Mouse (Mus musculus): ENCODE data around the gene Ucp3. TPM values are rescaled to one million over a fixed set of nuclear protein-coding genes. Genes with fewer than 3 reads are reported as not detected.

The Ucp3 gene
- polyA plus RNA-seq, 1 experiment from 2014 or later = 0.08 TPM

DNA sequence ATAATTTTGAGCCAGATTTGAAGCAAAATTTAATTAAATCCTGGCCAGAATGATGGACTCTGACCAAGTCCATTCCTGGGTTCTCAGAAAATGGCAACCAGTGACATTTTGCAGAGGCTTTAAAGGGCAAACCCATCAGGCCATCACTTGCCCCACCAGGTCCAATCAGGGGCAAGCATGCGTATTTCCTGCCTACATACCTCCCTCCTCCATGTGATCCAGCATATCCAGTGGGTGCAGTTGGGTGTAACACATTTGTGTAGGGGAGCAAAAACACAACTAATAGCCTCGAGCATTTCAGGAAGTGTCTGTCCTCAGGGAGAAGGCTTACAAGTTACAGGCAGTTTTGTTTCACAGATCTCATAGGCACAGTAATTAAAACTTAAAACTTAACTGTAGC is 14.5 kb downstream of the Ucp3 start:
- no peak overlapping the region for H3K4me3 ChIP-seq (ENCODE audit: control insufficient read depth in 1 of 2, insufficient read depth in 1 of 2, low read depth in 1 of 2, low read length in 2 of 2)
- H3K4me2 ChIP-seq (ENCODE audit: low read length) = no peak overlapping the region
- no peaks in the 10 kb centered on the region for H3K27me3 ChIP-seq (ENCODE audit: control insufficient read depth, insufficient read depth, low read length)
- WGBS = 70% methylated on average over 2 of the region's 2 CpGs
- no peak overlapping the region for H3K27ac ChIP-seq (replicated peaks in 1 of 2; ENCODE audit: control insufficient read depth in 1 of 2, insufficient read depth in 1 of 2, low read depth in 2 of 2, low read length in 2 of 2)
- peaks cover 5 to 7% of the 10 kb centered on the region in 2 experiments; a peak in 3 of 4 replicates for H3K4me1 ChIP-seq (ENCODE audit: control insufficient read depth in 2 of 2, insufficient read depth in 2 of 2, low read length in 2 of 2)
- H3K9ac ChIP-seq (ENCODE audit: low read length) = no peak overlapping the region
- H3K36me3 ChIP-seq (ENCODE audit: control insufficient read depth, insufficient read depth, low read length) = no peaks in the 10 kb centered on the region
- no peaks in the 10 kb centered on the region for H3K9me3 ChIP-seq (ENCODE audit: control insufficient read depth, low read length)
- no peak for ATAC-seq (ENCODE audit: insufficient number of reproducible peaks, insufficient read depth, low FRiP score, low read depth)

DNA sequence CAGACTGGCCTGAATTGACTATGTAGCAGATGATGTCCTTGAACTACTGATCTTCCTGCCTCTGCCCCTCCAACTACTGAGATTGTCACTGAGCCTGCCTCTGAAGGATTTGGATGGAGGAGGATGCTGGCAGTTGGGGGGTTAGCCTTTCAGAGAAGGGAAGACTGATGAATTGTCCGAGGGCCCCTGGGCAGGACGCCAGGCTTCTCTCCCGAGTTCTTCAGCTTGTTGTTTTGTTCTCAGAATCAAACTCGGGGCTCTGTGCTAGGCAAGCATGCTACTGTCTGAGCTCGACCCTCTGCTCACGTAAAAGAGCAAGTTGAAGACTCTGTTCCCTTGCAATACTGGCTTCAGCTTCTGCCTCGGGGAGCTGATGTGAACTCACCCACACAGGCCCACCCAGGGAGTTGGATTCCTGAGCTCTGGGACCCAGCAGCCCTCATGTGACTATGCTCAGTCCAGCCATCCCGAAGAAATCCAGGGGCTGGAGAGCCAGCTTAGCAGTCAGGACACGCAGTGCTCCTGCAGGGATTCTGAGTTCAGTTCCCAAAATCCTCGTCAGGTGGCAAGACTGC is 15.8 kb downstream of the Ucp3 start:
- 28% methylated on average over 10 of the region's 10 CpGs for WGBS
- no peak overlapping the region for H3K27ac ChIP-seq (replicated peaks in 1 of 2; ENCODE audit: control insufficient read depth in 1 of 2, insufficient read depth in 1 of 2, low read depth in 2 of 2, low read length in 2 of 2)
- ATAC-seq (ENCODE audit: insufficient number of reproducible peaks, insufficient read depth, low FRiP score, low read depth) = no peak
- no peaks in the 10 kb centered on the region for H3K9me3 ChIP-seq (ENCODE audit: control insufficient read depth, low read length)
- no peaks in the 10 kb centered on the region for H3K27me3 ChIP-seq (ENCODE audit: control insufficient read depth, insufficient read depth, low read length)
- no peak overlapping the region for H3K4me3 ChIP-seq (ENCODE audit: control insufficient read depth in 1 of 2, insufficient read depth in 1 of 2, low read depth in 1 of 2, low read length in 2 of 2)
- H3K9ac ChIP-seq (ENCODE audit: low read length) = peak overlapping the region; percentile 35; the same call in 1 of the 2 replicates
- peaks cover 11 to 20% of the 10 kb centered on the region in 2 experiments; a peak in 3 of 4 replicates for H3K4me1 ChIP-seq (ENCODE audit: control insufficient read depth in 2 of 2, insufficient read depth in 2 of 2, low read length in 2 of 2)
- H3K36me3 ChIP-seq (ENCODE audit: control insufficient read depth, insufficient read depth, low read length) = no peaks in the 10 kb centered on the region
- H3K4me2 ChIP-seq (ENCODE audit: low read length) = no peak overlapping the region

- no peaks in the 10 kb centered on the region for H3K9me3 ChIP-seq (ENCODE audit: control insufficient read depth, low read length)
- H3K27ac ChIP-seq (replicated peaks in 1 of 2; ENCODE audit: control insufficient read depth in 1 of 2, insufficient read depth in 1 of 2, low read depth in 2 of 2, low read length in 2 of 2) = peak overlapping the region in 1 of 2 experiments; percentile 87; a peak in 1 of 4 replicates
Observed at GRCm38 (mm10) chr7:100492391-100493116, 19.8 kb downstream of the Ucp3 start.

DNA sequence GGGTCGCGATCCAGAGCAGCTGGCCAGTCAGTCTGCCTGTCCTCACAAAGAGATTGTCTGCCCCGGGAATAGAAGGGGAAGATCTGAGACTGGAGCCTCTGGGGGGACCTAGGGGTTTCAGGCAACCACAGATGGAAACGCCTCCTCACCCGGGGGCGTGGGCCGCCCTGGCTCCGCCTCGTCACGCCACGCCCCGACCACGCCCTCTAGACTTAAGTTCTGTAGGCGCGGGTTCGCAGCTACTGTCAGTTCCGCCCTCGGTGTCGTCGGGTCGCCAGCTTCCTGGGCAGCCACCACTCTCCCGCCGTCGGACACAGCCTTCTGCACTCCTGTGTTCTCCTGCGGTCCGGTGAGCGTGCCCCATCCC is 20.3 kb downstream of the Ucp3 start, which contains the start of gene Ucp2:
TSS of gene Ucp2 (plus strand) at position 221 of the 367 bp plus-strand sequence.
- Histone ChIP-seq H3K27me3 (ENCODE audit: control insufficient read depth, insufficient read depth, low read length) (no peaks in the 10 kb centered on the region), H3K4me1 (ENCODE audit: control insufficient read depth in 2 of 2, insufficient read depth in 2 of 2, low read length in 2 of 2) (peaks cover 35 to 49% of the 10 kb centered on the region in 2 experiments), H3K9ac (ENCODE audit: low read length) (peak within 1 kb of the TSS; percentile 74), H3K27ac (replicated peaks in 1 of 2; ENCODE audit: control insufficient read depth in 1 of 2, insufficient read depth in 1 of 2, low read depth in 2 of 2, low read length in 2 of 2) (peak within 1 kb of the TSS; percentile 78 to 87), H3K4me3 (ENCODE audit: control insufficient read depth in 1 of 2, insufficient read depth in 1 of 2, low read depth in 1 of 2, low read length in 2 of 2) (peak within 1 kb of the TSS; percentile 52 to 63), H3K9me3 (ENCODE audit: control insufficient read depth, low read length) (no peaks in the 10 kb centered on the region), H3K36me3 (ENCODE audit: control insufficient read depth, insufficient read depth, low read length) (peaks cover 22% of the 10 kb centered on the region), H3K4me2 (ENCODE audit: low read length) (peak within 1 kb of the TSS; percentile 97)
- ATAC-seq (ENCODE audit: insufficient number of reproducible peaks, insufficient read depth, low FRiP score, low read depth) = peak; percentile 72
- 0% methylated on average over 27 of the region's 27 CpGs for WGBS

More at GRCm38 (mm10) chr7:100492391-100493116, 19.8 kb downstream of the Ucp3 start:
- peak overlapping the region; percentile 52 to 63 for H3K4me3 ChIP-seq (ENCODE audit: control insufficient read depth in 1 of 2, insufficient read depth in 1 of 2, low read depth in 1 of 2, low read length in 2 of 2)
- peak overlapping the region; percentile 74 for H3K9ac ChIP-seq (ENCODE audit: low read length)
- H3K4me2 ChIP-seq (ENCODE audit: low read length) = peak overlapping the region; percentile 97
- 3% methylated on average over 36 of the region's 36 CpGs for WGBS
- peaks cover 35 to 49% of the 10 kb centered on the region in 2 experiments for H3K4me1 ChIP-seq (ENCODE audit: control insufficient read depth in 2 of 2, insufficient read depth in 2 of 2, low read length in 2 of 2)
- H3K36me3 ChIP-seq (ENCODE audit: control insufficient read depth, insufficient read depth, low read length) = peaks cover 16% of the 10 kb centered on the region
- ATAC-seq (ENCODE audit: insufficient number of reproducible peaks, insufficient read depth, low FRiP score, low read depth) = peak; percentile 31
- no peaks in the 10 kb centered on the region for H3K27me3 ChIP-seq (ENCODE audit: control insufficient read depth, insufficient read depth, low read length)

GRCm38 (mm10) chr7:100493484-100494414 is 21.0 kb downstream of the Ucp3 start:
- Histone ChIP-seq H3K9me3 (ENCODE audit: control insufficient read depth, low read length) (no peaks in the 10 kb centered on the region), H3K27me3 (ENCODE audit: control insufficient read depth, insufficient read depth, low read length) (no peaks in the 10 kb centered on the region), H3K4me1 (ENCODE audit: control insufficient read depth in 2 of 2, insufficient read depth in 2 of 2, low read length in 2 of 2) (peaks cover 31 to 45% of the 10 kb centered on the region in 2 experiments), H3K4me3 (ENCODE audit: control insufficient read depth in 1 of 2, insufficient read depth in 1 of 2, low read depth in 1 of 2, low read length in 2 of 2) (peak overlapping the region; percentile 52 to 63), H3K9ac (ENCODE audit: low read length) (peak overlapping the region; percentile 74), H3K27ac (replicated peaks in 1 of 2; ENCODE audit: control insufficient read depth in 1 of 2, insufficient read depth in 1 of 2, low read depth in 2 of 2, low read length in 2 of 2) (peak overlapping the region; percentile 78 to 87), H3K4me2 (ENCODE audit: low read length) (peak overlapping the region; percentile 97), H3K36me3 (ENCODE audit: control insufficient read depth, insufficient read depth, low read length) (peaks cover 28% of the 10 kb centered on the region)
- WGBS = 23% methylated on average over 19 of the region's 19 CpGs
- ATAC-seq (ENCODE audit: insufficient number of reproducible peaks, insufficient read depth, low FRiP score, low read depth) = peak; percentile 23

GRCm38 (mm10) chr7:100494415-100494831 is 21.6 kb downstream of the Ucp3 start:
- H3K36me3 ChIP-seq (ENCODE audit: control insufficient read depth, insufficient read depth, low read length) = peaks cover 35% of the 10 kb centered on the region
- peak overlapping the region; percentile 74; the same call in 1 of the 2 replicates for H3K9ac ChIP-seq (ENCODE audit: low read length)
- 93% methylated on average over 7 of the region's 7 CpGs for WGBS
- H3K9me3 ChIP-seq (ENCODE audit: control insufficient read depth, low read length) = no peaks in the 10 kb centered on the region
- H3K4me2 ChIP-seq (ENCODE audit: low read length) = peak overlapping the region; percentile 97
- peak overlapping the region; percentile 78 to 87; a peak in 3 of 4 replicates for H3K27ac ChIP-seq (replicated peaks in 1 of 2; ENCODE audit: control insufficient read depth in 1 of 2, insufficient read depth in 1 of 2, low read depth in 2 of 2, low read length in 2 of 2)
- peak overlapping the region; percentile 52 to 63 for H3K4me3 ChIP-seq (ENCODE audit: control insufficient read depth in 1 of 2, insufficient read depth in 1 of 2, low read depth in 1 of 2, low read length in 2 of 2)
- H3K4me1 ChIP-seq (ENCODE audit: control insufficient read depth in 2 of 2, insufficient read depth in 2 of 2, low read length in 2 of 2) = peaks cover 30 to 43% of the 10 kb centered on the region in 2 experiments
- no peak for ATAC-seq (ENCODE audit: insufficient number of reproducible peaks, insufficient read depth, low FRiP score, low read depth)
- H3K27me3 ChIP-seq (ENCODE audit: control insufficient read depth, insufficient read depth, low read length) = no peaks in the 10 kb centered on the region

DNA sequence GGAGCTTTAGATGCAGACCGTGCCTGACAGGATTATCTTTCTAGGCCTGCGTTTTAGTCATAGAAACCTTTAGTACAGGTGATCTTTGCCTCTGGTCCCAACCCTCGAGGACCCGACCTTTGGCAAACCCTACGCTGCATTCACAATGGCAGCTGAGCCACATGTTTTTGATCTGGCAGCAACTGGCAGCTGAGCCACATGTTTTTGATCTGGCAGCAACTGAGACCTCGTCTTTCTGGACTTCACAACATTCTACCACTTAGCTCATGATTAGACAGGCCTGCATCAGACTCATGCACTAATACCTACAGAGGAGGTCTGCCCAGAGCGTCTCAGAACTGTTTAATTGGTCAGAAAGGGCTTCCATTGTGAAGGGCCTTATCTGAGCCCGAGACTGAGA is 22.3 kb downstream of the Ucp3 start:
- Histone ChIP-seq H3K4me1 (ENCODE audit: control insufficient read depth in 2 of 2, insufficient read depth in 2 of 2, low read length in 2 of 2) (peaks cover 30 to 43% of the 10 kb centered on the region in 2 experiments), H3K9me3 (ENCODE audit: control insufficient read depth, low read length) (no peaks in the 10 kb centered on the region)
- ATAC-seq (ENCODE audit: insufficient number of reproducible peaks, insufficient read depth, low FRiP score, low read depth) = no peak

More for the DNA sequence above, 22.3 kb downstream of the Ucp3 start:
- Histone ChIP-seq H3K9ac (ENCODE audit: low read length) (peak overlapping the region; percentile 58), H3K27ac (replicated peaks in 1 of 2; ENCODE audit: control insufficient read depth in 1 of 2, insufficient read depth in 1 of 2, low read depth in 2 of 2, low read length in 2 of 2) (peak overlapping the region; percentile 71 to 87), H3K36me3 (ENCODE audit: control insufficient read depth, insufficient read depth, low read length) (peaks cover 41% of the 10 kb centered on the region), H3K27me3 (ENCODE audit: control insufficient read depth, insufficient read depth, low read length) (no peaks in the 10 kb centered on the region), H3K4me3 (ENCODE audit: control insufficient read depth in 1 of 2, insufficient read depth in 1 of 2, low read depth in 1 of 2, low read length in 2 of 2) (peak overlapping the region; percentile 1 to 52; a peak in 3 of 4 replicates), H3K4me2 (ENCODE audit: low read length) (peak overlapping the region; percentile 97)
- WGBS = 39% methylated on average over 8 of the region's 8 CpGs
